Mouse (Mus musculus): Measurements from ENCODE around the gene Oosp3. TPM values are rescaled to one million over a fixed set of nuclear protein-coding genes. Genes with fewer than 3 reads are reported as not detected.

The Oosp3 gene
- not detected in 2 replicates for polyA plus RNA-seq (2016; fragmentation: Nextera tagmentation; extraction: Ambion mirVana)

DNA sequence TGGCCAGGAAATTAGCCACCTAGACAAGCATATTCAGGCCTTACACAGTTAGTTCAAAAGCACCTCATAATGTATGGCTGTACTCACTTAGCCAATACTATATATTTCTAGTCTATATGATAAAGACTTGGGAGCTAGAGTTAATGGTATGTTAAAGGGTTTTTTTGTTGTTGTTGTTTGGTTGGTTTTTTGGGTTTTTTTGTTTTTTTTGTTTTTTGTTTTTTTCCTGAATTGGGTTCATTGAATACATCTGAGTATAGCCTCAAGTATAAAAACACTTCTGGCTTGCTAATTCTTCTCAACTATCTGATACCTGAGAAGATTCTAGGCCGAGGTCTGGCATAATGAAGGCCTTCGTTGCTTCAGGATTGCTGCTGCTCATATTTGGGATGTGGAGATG, at the start of gene Oosp3:
Gene Oosp3, plus strand, starts transcription at position 301 of the 400 bp plus-strand sequence.
- Histone ChIP-seq H3K36me3 (no peaks in the 10 kb centered on the region), H3K4me2 (replicated peaks) (no peak within 1 kb of the TSS), H3K4me1 (no peaks in the 10 kb centered on the region), H3K4me3 (no peak within 1 kb of the TSS), H3K9me3 (no peaks in the 10 kb centered on the region), H3K27ac (no peak within 1 kb of the TSS), H3K9ac (no peak within 1 kb of the TSS), H3K27me3 (no peaks in the 10 kb centered on the region)
- ATAC-seq (ENCODE audit: insufficient number of reproducible peaks, insufficient read depth, low FRiP score, low TSS enrichment) = no peak
- WGBS = 79% methylated on average over 2 of the region's 2 CpGs

DNA sequence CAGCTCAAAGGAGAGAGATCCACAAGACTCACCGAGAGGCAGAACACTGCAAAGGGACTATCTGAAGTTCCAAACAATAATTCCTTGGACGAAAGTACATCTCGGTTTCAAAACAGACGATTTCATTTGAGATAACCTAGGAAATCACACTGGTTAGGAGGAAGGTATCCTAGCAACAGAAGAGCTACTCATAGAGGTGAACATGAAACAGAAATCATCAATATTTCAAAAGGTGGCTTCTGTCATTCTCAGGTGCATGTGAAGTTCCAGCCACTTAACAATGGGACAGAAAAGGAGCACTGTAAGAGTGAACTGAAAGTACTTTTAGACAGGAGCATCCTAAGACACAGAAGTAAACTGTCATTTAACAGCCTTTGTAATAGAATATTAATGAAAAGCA, 47.3 kb upstream of the Oosp3 start:
- Histone ChIP-seq H3K36me3 (no peaks in the 10 kb centered on the region), H3K4me1 (no peaks in the 10 kb centered on the region), H3K9me3 (no peaks in the 10 kb centered on the region), H3K4me3 (no peak overlapping the region), H3K9ac (no peak overlapping the region), H3K27me3 (no peaks in the 10 kb centered on the region), H3K27ac (no peak overlapping the region), H3K4me2 (replicated peaks) (no peak overlapping the region)
- WGBS = 79% methylated on average over 4 of the region's 4 CpGs
- no peak for ATAC-seq (ENCODE audit: insufficient number of reproducible peaks, insufficient read depth, low FRiP score, low TSS enrichment)

DNA sequence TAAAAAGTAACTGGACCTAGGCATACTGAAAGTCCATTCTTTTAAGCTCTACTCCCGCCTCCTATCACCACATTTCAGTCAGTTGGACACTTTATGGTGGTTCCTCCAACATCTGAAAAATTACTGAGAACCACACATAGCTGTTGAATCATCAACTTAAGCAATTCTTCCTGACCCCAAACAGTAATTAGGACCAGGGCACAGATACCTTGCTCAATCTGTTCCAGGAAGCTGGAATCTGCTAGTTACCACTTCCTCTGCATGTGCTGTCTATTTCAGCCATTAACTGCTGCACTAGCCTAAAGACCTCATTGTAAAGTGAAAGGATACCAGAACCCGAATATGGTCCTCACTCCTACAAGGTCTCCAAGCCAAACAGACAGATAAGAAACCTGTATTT, 37.7 kb upstream of the Oosp3 start:
- H3K4me2 ChIP-seq (replicated peaks) = no peak overlapping the region
- no peaks in the 10 kb centered on the region for H3K27me3 ChIP-seq
- 60% methylated on average over 2 of the region's 2 CpGs for WGBS
- H3K4me3 ChIP-seq = no peak overlapping the region
- no peak for ATAC-seq (ENCODE audit: insufficient number of reproducible peaks, insufficient read depth, low FRiP score, low TSS enrichment)
- H3K9ac ChIP-seq = no peak overlapping the region
- no peaks in the 10 kb centered on the region for H3K9me3 ChIP-seq
- no peak overlapping the region for H3K27ac ChIP-seq
- H3K36me3 ChIP-seq = no peaks in the 10 kb centered on the region
- H3K4me1 ChIP-seq = no peaks in the 10 kb centered on the region

DNA sequence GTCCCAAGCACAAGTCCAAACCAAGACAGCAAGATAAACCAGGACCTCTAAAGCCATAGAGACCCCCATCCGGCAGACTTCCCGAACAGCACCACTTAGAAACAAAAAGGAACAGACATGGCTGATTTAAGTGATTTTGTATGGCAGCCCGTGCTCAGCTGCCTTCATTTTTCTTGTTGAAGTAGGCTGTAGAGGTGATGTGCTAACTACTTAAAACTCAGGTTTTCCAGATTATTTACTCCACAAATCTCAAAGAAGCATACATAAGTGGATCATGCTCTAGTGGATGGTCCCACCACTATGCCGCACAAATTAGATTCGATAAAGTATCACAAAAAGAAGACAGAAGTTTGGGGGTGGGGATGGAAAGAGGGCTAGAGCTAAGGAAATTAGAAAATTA, 36.4 kb upstream of the Oosp3 start, which contains the start of gene Oosp2:
Gene Oosp2, minus strand, starts transcription at position 101 of the 400 bp plus-strand sequence.
- no peak within 1 kb of the TSS for H3K9ac ChIP-seq
- no peak within 1 kb of the TSS for H3K27ac ChIP-seq
- H3K4me2 ChIP-seq (replicated peaks) = no peak within 1 kb of the TSS
- no peak within 1 kb of the TSS for H3K4me3 ChIP-seq
- WGBS = 90% methylated on average over 5 of the region's 5 CpGs
- no peaks in the 10 kb centered on the region for H3K4me1 ChIP-seq
- ATAC-seq (ENCODE audit: insufficient number of reproducible peaks, insufficient read depth, low FRiP score, low TSS enrichment) = no peak
- H3K27me3 ChIP-seq = no peaks in the 10 kb centered on the region
- no peaks in the 10 kb centered on the region for H3K36me3 ChIP-seq
- H3K9me3 ChIP-seq = no peaks in the 10 kb centered on the region

DNA sequence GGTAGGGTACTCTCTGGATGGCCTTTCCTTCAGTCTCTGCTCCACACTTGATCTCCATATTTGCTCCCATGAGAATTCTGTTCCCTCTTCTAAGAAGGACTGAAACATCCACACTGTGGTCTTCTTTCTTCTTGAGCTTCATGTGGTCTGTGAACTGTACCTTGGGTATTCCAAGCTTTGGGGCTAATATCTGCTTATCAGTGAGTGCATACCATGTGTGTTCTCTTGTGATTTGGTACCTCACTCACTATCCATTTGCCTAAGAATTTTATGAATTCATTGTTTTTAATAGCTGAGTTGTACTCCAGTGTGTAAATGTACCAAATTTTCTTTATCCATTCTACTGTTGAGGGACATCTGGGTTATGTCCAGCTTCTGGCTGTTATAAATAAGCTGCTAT, 35.3 kb upstream of the Oosp3 start:
- Histone ChIP-seq H3K27me3 (no peaks in the 10 kb centered on the region), H3K4me1 (no peaks in the 10 kb centered on the region), H3K9me3 (no peaks in the 10 kb centered on the region), H3K27ac (no peak overlapping the region), H3K36me3 (no peaks in the 10 kb centered on the region), H3K9ac (no peak overlapping the region), H3K4me3 (no peak overlapping the region), H3K4me2 (replicated peaks) (no peak overlapping the region)
- ATAC-seq (ENCODE audit: insufficient number of reproducible peaks, insufficient read depth, low FRiP score, low TSS enrichment) = no peak

DNA sequence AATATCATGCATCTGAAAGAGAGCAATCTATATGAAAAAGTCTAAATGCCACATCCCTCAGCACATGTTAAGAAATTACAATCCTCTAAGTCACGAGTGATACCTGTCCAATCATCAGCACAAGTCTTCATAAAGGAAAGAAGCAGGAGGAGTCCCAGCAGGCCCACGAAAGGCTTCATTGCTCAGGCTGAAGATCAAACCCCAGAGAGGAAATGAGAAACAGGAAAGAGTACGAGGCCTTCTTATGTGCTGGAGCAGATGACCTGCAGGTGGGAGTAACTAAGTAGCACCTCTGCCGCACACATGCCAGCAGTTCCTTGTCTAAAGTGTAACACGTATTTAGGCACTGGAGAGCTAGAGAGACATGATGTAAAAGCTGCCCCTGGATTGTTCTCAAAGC, 6.0 kb upstream of the Oosp3 start, which contains the start of gene Oosp1:
Gene Oosp1, minus strand, starts transcription at position 312 of the 400 bp plus-strand sequence.
- Histone ChIP-seq H3K4me1 (no peaks in the 10 kb centered on the region), H3K9me3 (no peaks in the 10 kb centered on the region), H3K27ac (no peak within 1 kb of the TSS), H3K27me3 (no peaks in the 10 kb centered on the region), H3K9ac (no peak within 1 kb of the TSS), H3K4me2 (replicated peaks) (no peak within 1 kb of the TSS), H3K4me3 (no peak within 1 kb of the TSS), H3K36me3 (no peaks in the 10 kb centered on the region)
- ATAC-seq (ENCODE audit: insufficient number of reproducible peaks, insufficient read depth, low FRiP score, low TSS enrichment) = no peak
- 58% methylated on average over 5 of the region's 5 CpGs for WGBS

DNA sequence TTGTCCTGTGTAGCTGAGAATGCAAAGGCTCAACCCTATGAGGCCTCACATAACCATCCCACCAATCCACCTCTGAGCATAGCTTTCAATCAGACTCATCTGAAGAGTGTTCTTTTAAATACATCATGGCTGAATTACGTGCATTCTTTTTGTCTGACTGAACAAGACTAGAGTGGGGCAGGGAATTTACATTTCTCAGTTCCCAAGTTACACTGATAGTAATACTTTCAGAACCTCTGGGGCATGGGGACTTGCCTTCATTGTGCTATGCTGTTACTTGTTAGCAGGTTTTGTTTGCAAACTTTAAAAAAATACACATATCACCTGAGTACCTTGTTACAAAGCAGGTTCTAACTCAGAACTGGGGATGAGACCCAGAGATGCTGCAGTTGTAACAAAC, 5.4 kb upstream of the Oosp3 start:
- Histone ChIP-seq H3K9ac (no peak overlapping the region), H3K36me3 (no peaks in the 10 kb centered on the region), H3K4me1 (no peaks in the 10 kb centered on the region), H3K4me2 (replicated peaks) (no peak overlapping the region), H3K9me3 (no peaks in the 10 kb centered on the region), H3K4me3 (no peak overlapping the region), H3K27ac (no peak overlapping the region), H3K27me3 (no peaks in the 10 kb centered on the region)
- 58% methylated on average over 1 of the region's 1 CpGs for WGBS
- no peak for ATAC-seq (ENCODE audit: insufficient number of reproducible peaks, insufficient read depth, low FRiP score, low TSS enrichment)

DNA sequence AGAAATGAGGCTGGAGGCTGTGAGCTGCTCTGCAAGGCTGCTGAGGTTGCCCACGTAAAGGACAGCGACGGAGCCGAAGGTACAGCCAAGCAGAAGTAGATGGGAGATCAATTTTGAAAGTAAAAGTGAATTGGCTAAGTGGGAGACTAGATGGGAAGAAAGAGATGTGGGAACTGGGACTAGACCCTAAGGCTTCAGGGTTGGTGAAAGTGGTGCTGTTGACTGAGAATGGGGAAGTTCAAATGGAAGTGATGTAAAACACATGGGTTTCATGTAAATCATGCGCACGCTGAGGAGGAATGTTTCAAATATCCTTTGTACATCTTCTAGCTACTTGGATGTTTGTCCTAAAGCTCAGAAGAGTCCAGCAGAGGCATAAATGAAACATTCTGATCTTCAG, 1.5 kb downstream of the Oosp3 start:
- Histone ChIP-seq H3K4me3 (no peak overlapping the region), H3K36me3 (no peaks in the 10 kb centered on the region), H3K9ac (no peak overlapping the region), H3K27ac (no peak overlapping the region), H3K4me2 (replicated peaks) (no peak overlapping the region), H3K9me3 (no peaks in the 10 kb centered on the region), H3K27me3 (no peaks in the 10 kb centered on the region), H3K4me1 (no peaks in the 10 kb centered on the region)
- WGBS = 82% methylated on average over 6 of the region's 6 CpGs
- ATAC-seq (ENCODE audit: insufficient number of reproducible peaks, insufficient read depth, low FRiP score, low TSS enrichment) = no peak

DNA sequence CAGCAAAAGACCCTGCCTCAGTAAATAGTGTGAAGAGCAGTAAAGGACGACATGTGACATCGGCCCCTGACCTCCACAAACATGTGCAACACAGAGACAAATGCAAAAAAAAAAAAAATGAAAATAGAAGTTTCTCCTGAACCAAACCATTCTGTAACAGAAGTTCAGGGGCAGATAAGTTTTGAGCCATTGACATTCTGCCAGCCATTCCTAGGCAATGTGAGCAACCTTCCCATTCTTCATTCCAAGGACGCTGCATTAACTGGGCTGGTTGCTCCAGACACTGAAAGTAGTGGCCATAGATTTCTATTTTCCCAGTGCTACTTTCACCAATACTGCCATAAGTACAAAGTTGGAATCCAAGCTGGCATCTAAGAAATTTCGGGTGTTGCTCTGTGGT, 15.6 kb downstream of the Oosp3 start:
- Histone ChIP-seq H3K27me3 (no peaks in the 10 kb centered on the region), H3K9ac (no peak overlapping the region), H3K36me3 (no peaks in the 10 kb centered on the region), H3K9me3 (no peaks in the 10 kb centered on the region), H3K4me3 (no peak overlapping the region), H3K27ac (no peak overlapping the region), H3K4me2 (replicated peaks) (no peak overlapping the region), H3K4me1 (no peaks in the 10 kb centered on the region)
- WGBS = 83% methylated on average over 4 of the region's 4 CpGs
- ATAC-seq (ENCODE audit: insufficient number of reproducible peaks, insufficient read depth, low FRiP score, low TSS enrichment) = no peak

DNA sequence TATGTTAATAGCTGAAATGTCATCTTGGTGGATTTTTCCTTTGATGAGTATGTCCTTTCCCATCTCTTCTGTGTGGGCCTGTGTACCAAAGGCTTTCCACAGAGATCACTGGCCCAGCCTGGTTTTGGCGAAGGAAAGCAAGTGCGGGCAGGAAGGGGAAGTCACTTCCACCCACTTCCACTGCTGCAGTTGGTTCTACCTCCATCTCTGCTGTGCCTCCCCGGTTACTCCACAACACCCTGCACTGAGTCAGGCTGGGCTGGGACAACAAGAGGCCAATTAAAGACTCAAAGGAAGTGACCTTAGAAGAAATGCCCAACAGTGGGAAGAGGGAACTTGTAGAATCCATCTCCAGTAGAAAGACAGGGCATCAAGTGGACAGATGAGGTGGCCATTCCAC, 23.2 kb downstream of the Oosp3 start:
- 82% methylated on average over 3 of the region's 3 CpGs for WGBS
- Histone ChIP-seq H3K4me2 (replicated peaks) (no peak overlapping the region), H3K36me3 (no peaks in the 10 kb centered on the region)

DNA sequence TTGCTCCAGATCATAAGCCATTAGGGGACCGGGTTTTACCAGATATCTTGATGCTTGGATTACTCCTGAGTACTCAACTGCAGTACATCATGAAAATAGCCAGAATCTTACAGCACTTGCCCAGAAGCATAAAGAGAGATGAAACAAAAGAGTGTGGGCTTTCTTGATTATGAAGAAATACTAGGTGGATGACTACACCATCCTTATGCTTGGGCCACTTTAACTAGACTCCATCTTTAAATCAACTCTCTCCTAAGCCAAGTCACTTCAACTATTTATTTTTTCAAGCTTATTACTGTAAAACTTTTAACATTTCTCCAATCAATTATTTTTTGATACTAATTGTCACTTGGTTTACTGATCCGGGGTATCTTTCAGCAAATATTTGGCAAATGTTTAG, 27.0 kb downstream of the Oosp3 start:
- no peaks in the 10 kb centered on the region for H3K9me3 ChIP-seq
- H3K9ac ChIP-seq = no peak overlapping the region
- no peaks in the 10 kb centered on the region for H3K27me3 ChIP-seq
- no peak overlapping the region for H3K27ac ChIP-seq
- H3K4me2 ChIP-seq (replicated peaks) = no peak overlapping the region
- 84% methylated on average over 2 of the region's 2 CpGs for WGBS
- H3K36me3 ChIP-seq = no peaks in the 10 kb centered on the region
- H3K4me3 ChIP-seq = no peak overlapping the region
- no peak for ATAC-seq (ENCODE audit: insufficient number of reproducible peaks, insufficient read depth, low FRiP score, low TSS enrichment)
- H3K4me1 ChIP-seq = no peaks in the 10 kb centered on the region

More for the DNA sequence above, 23.2 kb downstream of the Oosp3 start:
- no peak overlapping the region for H3K9ac ChIP-seq
- no peaks in the 10 kb centered on the region for H3K27me3 ChIP-seq
- no peaks in the 10 kb centered on the region for H3K9me3 ChIP-seq
- H3K27ac ChIP-seq = no peak overlapping the region
- no peaks in the 10 kb centered on the region for H3K4me1 ChIP-seq
- no peak overlapping the region for H3K4me3 ChIP-seq
- no peak for ATAC-seq (ENCODE audit: insufficient number of reproducible peaks, insufficient read depth, low FRiP score, low TSS enrichment)

DNA sequence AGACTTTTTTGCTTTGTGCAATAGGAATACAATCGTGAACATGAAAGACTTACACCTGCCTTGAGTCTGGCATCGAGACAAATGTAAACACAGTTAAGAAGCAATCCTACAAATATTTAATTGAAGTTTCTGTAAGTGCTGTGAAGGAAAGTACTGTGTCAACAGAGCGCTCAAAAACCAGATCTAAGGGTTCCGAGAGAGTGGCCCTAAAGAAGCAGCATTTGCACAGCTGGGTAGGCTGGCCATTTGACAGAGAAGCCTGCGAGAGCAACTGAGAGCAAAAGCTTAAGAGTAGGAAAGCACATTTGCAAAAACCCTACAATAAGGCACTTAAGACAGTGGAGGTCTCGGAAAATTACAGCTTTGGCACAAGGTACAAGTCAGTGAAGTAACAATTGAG, 27.4 kb downstream of the Oosp3 start:
- H3K27me3 ChIP-seq = no peaks in the 10 kb centered on the region
- 83% methylated on average over 6 of the region's 6 CpGs for WGBS
- H3K27ac ChIP-seq = no peak overlapping the region
- H3K36me3 ChIP-seq = no peaks in the 10 kb centered on the region
- H3K4me1 ChIP-seq = no peaks in the 10 kb centered on the region
- no peak overlapping the region for H3K9ac ChIP-seq
- H3K9me3 ChIP-seq = no peaks in the 10 kb centered on the region
- no peak overlapping the region for H3K4me2 ChIP-seq (replicated peaks)
- H3K4me3 ChIP-seq = no peak overlapping the region
- no peak for ATAC-seq (ENCODE audit: insufficient number of reproducible peaks, insufficient read depth, low FRiP score, low TSS enrichment)

DNA sequence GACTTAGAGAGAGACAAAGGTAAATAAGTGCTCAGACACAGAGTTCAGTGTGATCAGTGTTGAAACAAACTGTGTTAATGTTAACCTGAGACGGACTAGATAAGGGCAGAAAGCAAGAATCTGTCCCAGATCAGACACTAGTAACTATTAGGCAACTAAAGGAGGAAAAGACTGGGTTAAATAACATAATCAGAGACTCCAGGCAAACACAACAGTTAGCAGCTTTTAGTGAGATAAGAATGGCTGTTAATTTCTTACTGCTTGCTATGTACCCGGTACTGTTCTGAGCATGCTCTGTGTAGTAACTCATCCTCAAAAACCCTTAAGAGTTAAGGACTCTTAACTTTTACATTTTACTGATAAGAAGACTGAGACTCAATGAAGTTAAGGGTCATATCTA, 29.1 kb downstream of the Oosp3 start:
- no peak overlapping the region for H3K27ac ChIP-seq
- H3K4me3 ChIP-seq = no peak overlapping the region
- no peak overlapping the region for H3K9ac ChIP-seq
- H3K4me1 ChIP-seq = no peaks in the 10 kb centered on the region
- H3K9me3 ChIP-seq = no peaks in the 10 kb centered on the region
- H3K27me3 ChIP-seq = no peaks in the 10 kb centered on the region
- no peaks in the 10 kb centered on the region for H3K36me3 ChIP-seq
- no peak for ATAC-seq (ENCODE audit: insufficient number of reproducible peaks, insufficient read depth, low FRiP score, low TSS enrichment)
- WGBS = 87% methylated on average over 2 of the region's 2 CpGs
- no peak overlapping the region for H3K4me2 ChIP-seq (replicated peaks)

All from embryonic facial prominence, embryonic 12.5 days (tissue).